Mouse (Mus musculus) stomach, embryonic 16.5 days (tissue): ENCODE measurements around the gene Prpf18. TPM values are rescaled to one million over a fixed set of nuclear protein-coding genes. Genes with fewer than 3 reads are reported as not detected.

ENCODE experiments used
- ATAC-seq: fragments of 200-750 bp; cut with Nextera tagmentation; 2 replicates; pipeline ENCODE4 v1.8.0; 2017; ENCODE audit warnings: moderate number of reproducible peaks, moderate TSS enrichment; ENCODE audit not compliant: insufficient read depth, low FRiP score
- H3K27ac ChIP-seq: fragments of 300-500 bp; sonication (generic); 2 replicates; pipeline ENCODE4 v1.5.1; 2014; ENCODE audit warnings: low read length
- H3K27me3 ChIP-seq: fragments of 300-500 bp; sonication (generic); 2 replicates; pipeline ENCODE4 v1.6.1; 2014; ENCODE audit warnings: low read length, control low read depth, mixed read lengths; ENCODE audit not compliant: control insufficient read depth, insufficient read depth
- H3K36me3 ChIP-seq: fragments of 300-500 bp; sonication (generic); 2 replicates; pipeline ENCODE4 v1.6.1; 2014; ENCODE audit warnings: low read length; ENCODE audit not compliant: control insufficient read depth, insufficient read depth
- H3K4me1 ChIP-seq: fragments of 300-500 bp; sonication (generic); 2 replicates; pipeline ENCODE4 v1.6.1; 2014; ENCODE audit warnings: low read length, control low read depth, mixed read lengths; ENCODE audit not compliant: control insufficient read depth, insufficient read depth
- H3K4me2 ChIP-seq: fragments of 300-500 bp; sonication (generic); 2 replicates; pipeline ENCODE4 v1.6.1; 2014; ENCODE audit warnings: low read depth, low read length, mixed read lengths
- H3K4me3 ChIP-seq: fragments of 300-500 bp; sonication (generic); replicated peaks from 2 replicates; pipeline ENCODE4 v1.5.1; 2014; ENCODE audit warnings: mild to moderate bottlenecking, low read length
- H3K9ac ChIP-seq: fragments of 300-500 bp; sonication (generic); 2 replicates; pipeline ENCODE4 v1.6.1; 2014; ENCODE audit warnings: low read length
- H3K9me3 ChIP-seq: fragments of 300-500 bp; sonication (generic); replicated peaks from 2 replicates; pipeline ENCODE4 v1.6.1; 2016; ENCODE audit warnings: low read length, control low read depth; ENCODE audit not compliant: control insufficient read depth
- whole genome bisulfite sequencing: fragments of 180-500 bp; shearing (Covaris S2); extraction: QIAGEN DNeasy Blood & Tissue Kit; methylation state at CpG from one replicate; pipeline ENCODE4 v1.1.7; 2014; 5-methylcytosine and 5-hydroxymethylcytosine counted together
- polyA plus RNA-seq: library from polyadenylated mRNA; unstranded; fragments of >200 nt; fragmentation: Nextera tagmentation; extraction: Ambion mirVana; gene quantifications from 2 replicates; pipeline ENCODE4 v1.2.1, GENCODE M21; 2015

Gene Prpf18
- 33.8 and 35.1 TPM in 2 replicates for polyA plus RNA-seq

- H3K36me3 ChIP-seq = 0 out of 2 replicates have a peak, but pooled peaks cover 7% of the 10 kb centered on the region
- peak within 1 kb of the TSS; percentile 62 for H3K27ac ChIP-seq
- peak within 1 kb of the TSS; percentile 84 for H3K4me2 ChIP-seq
- H3K4me1 ChIP-seq = peaks cover 9% of the 10 kb centered on the region
- H3K9ac ChIP-seq = peak within 1 kb of the TSS; percentile 89
- no peaks in the 10 kb centered on the region for H3K27me3 ChIP-seq
- WGBS = 1% methylated on average over 40 of the region's 40 CpGs
- peak; percentile 88 for ATAC-seq
- H3K4me3 ChIP-seq = peak within 1 kb of the TSS; percentile 81
- H3K9me3 ChIP-seq = no peaks in the 10 kb centered on the region
Observed at GRCm38 (mm10) chr2:4651500-4652285, at the start of gene Prpf18. Prpf18 (minus strand) TSS chr2:4652113.

GRCm38 (mm10) chr2:4679886-4680285, 28.0 kb upstream of the Prpf18 start:
- Histone ChIP-seq H3K9me3 (no peaks in the 10 kb centered on the region), H3K27ac (no peak overlapping the region), H3K27me3 (no peaks in the 10 kb centered on the region), H3K9ac (no peak overlapping the region), H3K4me3 (no peak overlapping the region), H3K4me2 (no peak overlapping the region), H3K36me3 (no peaks in the 10 kb centered on the region), H3K4me1 (no peaks in the 10 kb centered on the region)
- 85% methylated on average over 3 of the region's 3 CpGs for WGBS
- ATAC-seq = no peak

GRCm38 (mm10) chr2:4671636-4672035, 19.7 kb upstream of the Prpf18 start:
- Histone ChIP-seq H3K36me3 (no peaks in the 10 kb centered on the region), H3K4me3 (no peak overlapping the region), H3K9ac (no peak overlapping the region), H3K27me3 (no peaks in the 10 kb centered on the region), H3K27ac (no peak overlapping the region), H3K9me3 (no peaks in the 10 kb centered on the region), H3K4me1 (no peaks in the 10 kb centered on the region), H3K4me2 (no peak overlapping the region)
- no peak for ATAC-seq
- WGBS = 82% methylated on average over 8 of the region's 8 CpGs

- WGBS = 82% methylated on average over 8 of the region's 8 CpGs
- Histone ChIP-seq H3K36me3 (no peaks in the 10 kb centered on the region), H3K4me1 (no peaks in the 10 kb centered on the region), H3K9ac (no peak overlapping the region), H3K27ac (no peak overlapping the region), H3K4me2 (no peak overlapping the region), H3K27me3 (no peaks in the 10 kb centered on the region), H3K4me3 (no peak overlapping the region), H3K9me3 (no peaks in the 10 kb centered on the region)
- ATAC-seq = no peak
Observed at GRCm38 (mm10) chr2:4669701-4670100, 17.8 kb upstream of the Prpf18 start.

GRCm38 (mm10) chr2:4668626-4669025, 16.7 kb upstream of the Prpf18 start:
- H3K4me2 ChIP-seq = no peak overlapping the region
- no peak for ATAC-seq
- WGBS = 76% methylated on average over 2 of the region's 2 CpGs
- no peaks in the 10 kb centered on the region for H3K4me1 ChIP-seq
- no peaks in the 10 kb centered on the region for H3K9me3 ChIP-seq
- H3K36me3 ChIP-seq = no peaks in the 10 kb centered on the region
- H3K4me3 ChIP-seq = no peak overlapping the region
- no peaks in the 10 kb centered on the region for H3K27me3 ChIP-seq
- no peak overlapping the region for H3K27ac ChIP-seq
- no peak overlapping the region for H3K9ac ChIP-seq

GRCm38 (mm10) chr2:4660677-4661076, 8.8 kb upstream of the Prpf18 start:
- 83% methylated on average over 2 of the region's 2 CpGs for WGBS
- no peak for ATAC-seq

GRCm38 (mm10) chr2:4649646-4650045, 2.3 kb downstream of the Prpf18 start:
- no peak overlapping the region for H3K27ac ChIP-seq

More at GRCm38 (mm10) chr2:4660677-4661076, 8.8 kb upstream of the Prpf18 start:
- no peaks in the 10 kb centered on the region for H3K36me3 ChIP-seq
- H3K27ac ChIP-seq = no peak overlapping the region
- no peaks in the 10 kb centered on the region for H3K4me1 ChIP-seq
- H3K4me3 ChIP-seq = no peak overlapping the region
- no peak overlapping the region for H3K4me2 ChIP-seq
- no peaks in the 10 kb centered on the region for H3K9me3 ChIP-seq
- no peak overlapping the region for H3K9ac ChIP-seq
- no peaks in the 10 kb centered on the region for H3K27me3 ChIP-seq

GRCm38 (mm10) chr2:4648094-4648493, 3.8 kb downstream of the Prpf18 start:
- no peak overlapping the region for H3K9ac ChIP-seq
- no peaks in the 10 kb centered on the region for H3K9me3 ChIP-seq
- no peak overlapping the region for H3K4me2 ChIP-seq
- peaks cover 9% of the 10 kb centered on the region for H3K4me1 ChIP-seq
- H3K36me3 ChIP-seq = peaks cover 16% of the 10 kb centered on the region
- no peaks in the 10 kb centered on the region for H3K27me3 ChIP-seq
- 93% methylated on average over 4 of the region's 4 CpGs for WGBS
- ATAC-seq = no peak
- H3K27ac ChIP-seq = no peak overlapping the region
- no peak overlapping the region for H3K4me3 ChIP-seq

More at GRCm38 (mm10) chr2:4649646-4650045, 2.3 kb downstream of the Prpf18 start:
- no peak for ATAC-seq
- Histone ChIP-seq H3K4me3 (no peak overlapping the region), H3K4me2 (no peak overlapping the region), H3K4me1 (peaks cover 9% of the 10 kb centered on the region), H3K27me3 (no peaks in the 10 kb centered on the region), H3K9me3 (no peaks in the 10 kb centered on the region), H3K9ac (no peak overlapping the region), H3K36me3 (0 out of 2 replicates have a peak, but pooled peaks cover 11% of the 10 kb centered on the region)
- WGBS = 97% methylated on average over 2 of the region's 2 CpGs

- Histone ChIP-seq H3K4me2 (no peak overlapping the region), H3K9ac (no peak overlapping the region), H3K27ac (no peak overlapping the region), H3K4me3 (no peak overlapping the region), H3K27me3 (no peaks in the 10 kb centered on the region), H3K4me1 (peaks cover 1% of the 10 kb centered on the region; the same call in 1 of the 2 replicates), H3K36me3 (peaks cover 30% of the 10 kb centered on the region), H3K9me3 (no peaks in the 10 kb centered on the region)
- no peak for ATAC-seq
- WGBS = 78% methylated on average over 4 of the region's 4 CpGs
Observed at GRCm38 (mm10) chr2:4645066-4645465, 6.8 kb downstream of the Prpf18 start.
